Mouse (Mus musculus): ENCODE results near the gene Myo5a. TPM values are rescaled to one million over a fixed set of nuclear protein-coding genes. Genes with fewer than 3 reads are reported as not detected.

Myo5a gene
- polyA plus RNA-seq, 1 experiment from 2014 or later, result 16.1 TPM

DNA sequence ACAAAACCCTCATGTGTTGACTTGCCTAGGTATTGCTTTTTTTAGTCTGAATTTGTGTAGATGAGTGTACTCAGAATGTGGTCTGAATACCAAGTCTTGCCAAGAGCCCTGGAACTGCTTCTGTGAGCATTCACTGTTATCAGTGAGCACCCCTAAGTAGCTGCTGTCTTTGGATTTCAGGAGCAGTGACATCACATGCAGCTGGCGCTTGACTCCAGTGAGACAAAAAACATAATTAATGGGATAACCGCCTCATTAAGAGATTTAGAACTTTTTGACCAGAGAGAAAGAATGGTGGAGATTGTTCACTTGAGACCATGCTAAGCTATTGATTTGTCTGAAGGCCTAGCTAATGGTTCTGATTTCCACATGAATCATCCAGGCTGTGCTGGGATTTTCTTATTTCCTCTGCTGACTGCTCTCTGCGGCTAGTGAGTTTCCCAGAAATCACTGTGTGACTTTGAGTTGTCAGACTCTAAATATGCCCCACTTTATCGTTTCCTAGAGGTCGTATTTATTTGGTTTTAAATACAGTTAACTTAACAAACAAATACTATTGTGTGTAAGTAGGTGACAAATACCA lies 14.5 kb downstream of the Myo5a start:
- H3K4me2 ChIP-seq, result no peak overlapping the region
- 70% methylated on average over 5 of the region's 5 CpGs for WGBS
- ATAC-seq (replicated peaks; ENCODE audit: low FRiP score), result no peak

GRCm38 (mm10) chr9:75087823-75088222 lies 17.0 kb downstream of the Myo5a start:
- no peak for ATAC-seq (replicated peaks; ENCODE audit: low FRiP score)
- Histone ChIP-seq H3K36me3 (no peaks in the 10 kb centered on the region), H3K27ac (no peak overlapping the region), H3K9me3 (replicated peaks) (no peaks in the 10 kb centered on the region), H3K4me2 (no peak overlapping the region), H3K4me3 (replicated peaks) (no peak overlapping the region), H3K27me3 (no peaks in the 10 kb centered on the region), H3K4me1 (no peaks in the 10 kb centered on the region), H3K9ac (no peak overlapping the region)
- 58% methylated on average over 2 of the region's 2 CpGs for WGBS

More for the DNA sequence above, 14.5 kb downstream of the Myo5a start:
- Histone ChIP-seq H3K4me3 (replicated peaks) (no peak overlapping the region), H3K27ac (no peak overlapping the region), H3K4me1 (no peaks in the 10 kb centered on the region), H3K27me3 (no peaks in the 10 kb centered on the region), H3K9me3 (replicated peaks) (no peaks in the 10 kb centered on the region), H3K9ac (no peak overlapping the region), H3K36me3 (no peaks in the 10 kb centered on the region)

DNA sequence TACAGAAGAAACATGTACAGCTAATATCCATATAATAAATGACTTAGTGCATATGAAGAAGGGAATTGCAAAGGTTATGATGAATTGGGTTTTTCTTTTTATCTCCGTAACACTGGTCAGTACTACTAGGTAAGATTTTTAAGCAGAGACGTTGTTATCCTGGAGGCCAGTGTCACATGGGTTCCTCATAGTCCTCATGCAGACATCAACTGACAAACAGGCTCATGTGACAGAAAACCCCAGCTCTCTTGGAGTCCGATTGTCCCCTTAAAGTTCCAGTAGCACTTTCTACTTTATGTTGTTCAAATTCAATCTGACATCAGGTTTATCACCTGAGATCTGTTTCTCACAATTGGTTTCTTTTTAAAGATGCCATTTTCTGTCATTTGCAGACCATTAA lies 18.5 kb downstream of the Myo5a start:
- Histone ChIP-seq H3K27ac (no peak overlapping the region), H3K4me2 (no peak overlapping the region), H3K36me3 (no peaks in the 10 kb centered on the region), H3K4me1 (no peaks in the 10 kb centered on the region), H3K27me3 (no peaks in the 10 kb centered on the region), H3K9me3 (replicated peaks) (no peaks in the 10 kb centered on the region), H3K4me3 (replicated peaks) (no peak overlapping the region), H3K9ac (no peak overlapping the region)
- no peak for ATAC-seq (replicated peaks; ENCODE audit: low FRiP score)
- WGBS, result 79% methylated on average over 3 of the region's 3 CpGs

- no peaks in the 10 kb centered on the region for H3K36me3 ChIP-seq
- no peak overlapping the region for H3K9ac ChIP-seq
- no peaks in the 10 kb centered on the region for H3K27me3 ChIP-seq
- H3K27ac ChIP-seq, result no peak overlapping the region
- no peaks in the 10 kb centered on the region for H3K4me1 ChIP-seq
- H3K4me2 ChIP-seq, result no peak overlapping the region
- ATAC-seq (replicated peaks; ENCODE audit: low FRiP score), result no peak
- H3K9me3 ChIP-seq (replicated peaks), result no peaks in the 10 kb centered on the region
- no peak overlapping the region for H3K4me3 ChIP-seq (replicated peaks)
- WGBS, result 82% methylated on average over 1 of the region's 1 CpGs
Observed at GRCm38 (mm10) chr9:75092134-75092533, 21.3 kb downstream of the Myo5a start.

GRCm38 (mm10) chr9:75094762-75095161 lies 23.9 kb downstream of the Myo5a start:
- WGBS, result 78% methylated on average over 3 of the region's 3 CpGs
- H3K27ac ChIP-seq, result no peak overlapping the region
- H3K4me1 ChIP-seq, result no peaks in the 10 kb centered on the region
- no peaks in the 10 kb centered on the region for H3K36me3 ChIP-seq
- no peaks in the 10 kb centered on the region for H3K9me3 ChIP-seq (replicated peaks)
- no peak for ATAC-seq (replicated peaks; ENCODE audit: low FRiP score)
- H3K4me3 ChIP-seq (replicated peaks), result no peak overlapping the region
- H3K9ac ChIP-seq, result no peak overlapping the region
- no peaks in the 10 kb centered on the region for H3K27me3 ChIP-seq
- H3K4me2 ChIP-seq, result no peak overlapping the region

GRCm38 (mm10) chr9:75098937-75099336 lies 28.1 kb downstream of the Myo5a start:
- 95% methylated on average over 9 of the region's 9 CpGs for WGBS
- no peaks in the 10 kb centered on the region for H3K36me3 ChIP-seq
- H3K4me3 ChIP-seq (replicated peaks), result no peak overlapping the region
- no peaks in the 10 kb centered on the region for H3K9me3 ChIP-seq (replicated peaks)
- ATAC-seq (replicated peaks; ENCODE audit: low FRiP score), result no peak
- no peaks in the 10 kb centered on the region for H3K4me1 ChIP-seq
- H3K27me3 ChIP-seq, result no peaks in the 10 kb centered on the region
- H3K9ac ChIP-seq, result no peak overlapping the region
- H3K27ac ChIP-seq, result no peak overlapping the region
- H3K4me2 ChIP-seq, result no peak overlapping the region

- Histone ChIP-seq H3K4me2 (no peak overlapping the region), H3K36me3 (no peaks in the 10 kb centered on the region), H3K27me3 (no peaks in the 10 kb centered on the region), H3K27ac (no peak overlapping the region), H3K9me3 (replicated peaks) (no peaks in the 10 kb centered on the region), H3K9ac (no peak overlapping the region), H3K4me1 (no peaks in the 10 kb centered on the region), H3K4me3 (replicated peaks) (no peak overlapping the region)
- no peak for ATAC-seq (replicated peaks; ENCODE audit: low FRiP score)
- 89% methylated on average over 8 of the region's 8 CpGs for WGBS
Observed at GRCm38 (mm10) chr9:75100157-75100781, 29.5 kb downstream of the Myo5a start.

GRCm38 (mm10) chr9:75102131-75102530 lies 31.3 kb downstream of the Myo5a start:
- H3K36me3 ChIP-seq, result no peaks in the 10 kb centered on the region
- H3K4me1 ChIP-seq, result no peaks in the 10 kb centered on the region
- H3K4me2 ChIP-seq, result no peak overlapping the region
- H3K27me3 ChIP-seq, result no peaks in the 10 kb centered on the region
- no peak overlapping the region for H3K27ac ChIP-seq
- no peak for ATAC-seq (replicated peaks; ENCODE audit: low FRiP score)
- no peak overlapping the region for H3K4me3 ChIP-seq (replicated peaks)
- H3K9ac ChIP-seq, result no peak overlapping the region
- no peaks in the 10 kb centered on the region for H3K9me3 ChIP-seq (replicated peaks)

GRCm38 (mm10) chr9:75116571-75117177 lies 45.9 kb downstream of the Myo5a start:
- H3K27me3 ChIP-seq, result no peaks in the 10 kb centered on the region
- H3K27ac ChIP-seq, result peak overlapping the region; percentile 54; the same call in 1 of the 2 replicates
- H3K9ac ChIP-seq, result no peak overlapping the region
- no peak overlapping the region for H3K4me2 ChIP-seq
- WGBS, result 72% methylated on average over 2 of the region's 2 CpGs
- H3K4me1 ChIP-seq, result no peaks in the 10 kb centered on the region
- ATAC-seq (replicated peaks; ENCODE audit: low FRiP score), result peak; percentile 79
- peaks cover 4% of the 10 kb centered on the region; the same call in 1 of the 2 replicates for H3K36me3 ChIP-seq
- H3K9me3 ChIP-seq (replicated peaks), result no peaks in the 10 kb centered on the region
- no peak overlapping the region for H3K4me3 ChIP-seq (replicated peaks)

GRCm38 (mm10) chr9:75121126-75121525 lies 50.3 kb downstream of the Myo5a start:
- ATAC-seq (replicated peaks; ENCODE audit: low FRiP score), result no peak
- Histone ChIP-seq H3K4me1 (no peaks in the 10 kb centered on the region), H3K36me3 (peaks cover 4% of the 10 kb centered on the region; the same call in 1 of the 2 replicates), H3K9me3 (replicated peaks) (no peaks in the 10 kb centered on the region), H3K9ac (no peak overlapping the region), H3K4me2 (no peak overlapping the region), H3K27me3 (no peaks in the 10 kb centered on the region), H3K4me3 (replicated peaks) (no peak overlapping the region), H3K27ac (no peak overlapping the region)
- 86% methylated on average over 3 of the region's 3 CpGs for WGBS

DNA sequence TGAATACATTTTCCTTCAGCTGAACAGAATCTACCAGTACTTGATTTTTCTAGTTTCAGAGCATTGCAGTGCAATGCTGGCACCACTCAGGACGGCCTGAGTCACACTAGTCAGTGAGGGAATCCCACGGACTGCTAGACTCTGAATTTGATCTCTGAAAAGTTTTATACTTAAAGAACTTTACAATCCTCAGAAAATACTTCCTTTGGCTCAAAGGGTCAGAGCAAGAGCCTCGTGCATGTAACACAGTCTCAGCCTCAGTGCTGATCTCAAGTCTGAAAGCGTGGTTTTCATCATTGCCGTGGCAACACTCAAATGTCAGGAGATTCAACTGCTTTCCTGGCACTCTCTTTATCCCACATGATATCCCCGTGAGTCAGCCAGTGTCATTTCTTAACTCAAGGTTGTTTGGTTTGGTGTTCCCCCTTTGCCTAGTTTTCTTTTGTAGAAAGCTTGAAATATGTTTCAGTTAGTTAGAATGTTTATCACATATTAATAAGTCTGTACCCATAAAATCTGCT lies 53.4 kb downstream of the Myo5a start:
- Histone ChIP-seq H3K36me3 (peaks cover 9% of the 10 kb centered on the region), H3K9ac (no peak overlapping the region), H3K9me3 (replicated peaks) (no peaks in the 10 kb centered on the region), H3K4me2 (no peak overlapping the region), H3K4me3 (replicated peaks) (no peak overlapping the region), H3K27ac (no peak overlapping the region), H3K4me1 (no peaks in the 10 kb centered on the region), H3K27me3 (no peaks in the 10 kb centered on the region)
- ATAC-seq (replicated peaks; ENCODE audit: low FRiP score), result no peak
- 71% methylated on average over 6 of the region's 6 CpGs for WGBS

- no peak overlapping the region for H3K27ac ChIP-seq
- H3K27me3 ChIP-seq, result no peaks in the 10 kb centered on the region
- no peak for ATAC-seq (replicated peaks; ENCODE audit: low FRiP score)
- no peak overlapping the region for H3K9ac ChIP-seq
- 84% methylated on average over 2 of the region's 2 CpGs for WGBS
- no peak overlapping the region for H3K4me3 ChIP-seq (replicated peaks)
- no peaks in the 10 kb centered on the region for H3K4me1 ChIP-seq
- H3K36me3 ChIP-seq, result peaks cover 13% of the 10 kb centered on the region
- no peak overlapping the region for H3K4me2 ChIP-seq
- no peaks in the 10 kb centered on the region for H3K9me3 ChIP-seq (replicated peaks)
Observed at GRCm38 (mm10) chr9:75130553-75130952, 59.7 kb downstream of the Myo5a start.

All from kidney, embryonic 15.5 days (tissue).